Mouse (Mus musculus): ENCODE data around the gene Srprb.

Srprb gene

GRCm38 (mm10) chr9:103146703-103147102, 55.2 kb downstream of the Srprb start:
- no peak for DNase-seq (ENCODE audit: extremely low spot score, low spot score)

DNA sequence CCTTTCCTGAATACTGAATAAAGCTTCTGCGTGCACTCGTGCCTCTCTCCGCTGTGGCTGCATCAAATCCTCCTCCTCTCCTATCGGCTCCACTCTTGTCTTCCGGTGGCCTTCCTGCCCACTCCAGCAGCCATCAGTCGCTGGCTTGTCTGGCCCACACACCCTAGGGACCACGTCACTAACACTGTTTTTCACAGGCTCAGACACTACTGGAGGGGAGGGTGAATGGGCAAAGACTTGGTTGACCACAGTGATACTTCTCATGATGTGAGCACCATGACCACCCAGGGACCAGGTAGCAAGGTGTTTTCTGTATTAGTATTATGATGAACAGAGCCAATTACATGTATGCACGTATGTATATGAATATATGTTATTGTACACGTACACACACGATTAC, 55.7 kb downstream of the Srprb start:
- no peak for DNase-seq (ENCODE audit: extremely low spot score, low spot score)

GRCm38 (mm10) chr9:103145351-103145750, 56.6 kb downstream of the Srprb start:
- DNase-seq (ENCODE audit: extremely low spot score, low spot score): no peak

- DNase-seq (ENCODE audit: extremely low spot score, low spot score): no peak
These were observed 58.1 kb downstream of the Srprb start for GRCm38 (mm10) chr9:103143881-103144280.

DNA sequence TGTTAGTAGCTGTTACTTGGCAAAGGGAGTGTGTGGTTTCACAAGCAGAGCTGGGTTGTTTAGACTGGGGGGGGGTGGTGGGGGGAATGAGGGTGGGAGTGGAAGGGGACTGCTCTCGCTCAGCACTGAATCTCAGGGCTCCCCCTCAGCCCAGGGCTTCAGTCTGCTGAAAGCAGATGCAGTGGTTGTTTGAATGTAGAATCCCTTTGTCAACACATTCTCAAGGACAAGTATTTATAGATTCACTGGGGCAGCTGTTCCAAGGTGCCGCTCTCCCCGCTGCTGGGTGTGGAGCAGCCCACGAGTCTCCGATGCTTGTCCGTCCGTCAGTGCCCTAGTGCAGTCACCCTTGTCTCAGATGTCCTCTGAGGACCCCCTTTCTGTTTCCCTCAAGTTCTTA, 60.7 kb downstream of the Srprb start:
- DNase-seq (ENCODE audit: extremely low spot score, low spot score): no peak

- no peak for DNase-seq (ENCODE audit: extremely low spot score, low spot score)
These were observed 61.6 kb downstream of the Srprb start for GRCm38 (mm10) chr9:103140384-103140783.

GRCm38 (mm10) chr9:103139481-103139880, 62.5 kb downstream of the Srprb start:
- no peak for DNase-seq (ENCODE audit: extremely low spot score, low spot score)

All from neural tube, embryonic 10.5 days (tissue).